In genomic region chr15:100125245-100125644, GRCm38 (mm10) we compare ENCODE assay signal across 11 mouse cellular contexts.
A peak's percentile ranks its signal among the peaks of the same experiment; 100 is the strongest.
DNase-seq lines count a peak whose midpoint lies in the region; ATAC-seq lines count a peak whose summit lies in the region.
"Had no signal": no experiment of that assay in that cellular context is flagged by ENCODE, and none has a peak within 500 bp of the region (broad histone marks: within the 10 kb centered on the region; RNA-seq: fewer than 3 reads in every experiment).

No protein-coding gene starts in this region.

- no peak overlapping the region for H3K9ac ChIP-seq in kidney, embryonic 14.5 days (ENCODE audit: low read depth, low read length)
- no peak overlapping the region for H3K9ac ChIP-seq in heart, embryonic 15.5 days
- 0 out of 2 replicates have a peak overlapping the region, but pooled peaks have one; percentile 5 for H3K9ac ChIP-seq in lung, embryonic 15.5 days
- H3K9ac ChIP-seq: neural tube, embryonic 12.5 days had no signal

- no peaks in the 10 kb centered on the region for H3K27me3 ChIP-seq in kidney, embryonic 14.5 days (ENCODE audit: control insufficient read depth, insufficient read depth, low read length)
- no peaks in the 10 kb centered on the region for H3K27me3 ChIP-seq in heart, embryonic 15.5 days
- H3K27me3 ChIP-seq in lung, embryonic 15.5 days: no peaks in the 10 kb centered on the region
- H3K27me3 ChIP-seq: CH12.LX; neural tube, embryonic 12.5 days had no signal

- H3K9me3 ChIP-seq in kidney, embryonic 14.5 days (ENCODE audit: control insufficient read depth, low read length): no peaks in the 10 kb centered on the region
- H3K9me3 ChIP-seq in heart, embryonic 15.5 days (replicated peaks): no peaks in the 10 kb centered on the region
- H3K9me3 ChIP-seq in lung, embryonic 15.5 days: no peaks in the 10 kb centered on the region
- H3K9me3 ChIP-seq: neural tube, embryonic 12.5 days had no signal

- 81% methylated on average over 6 of the region's 6 CpGs for WGBS in kidney, embryonic 14.5 days
- 67% methylated on average over 6 of the region's 6 CpGs for WGBS in heart, embryonic 15.5 days
- WGBS in lung, embryonic 15.5 days: 69% methylated on average over 6 of the region's 6 CpGs

- H3K4me1 ChIP-seq in kidney, embryonic 14.5 days (ENCODE audit: control insufficient read depth, insufficient read depth, low read length): 0 out of 2 replicates have a peak, but pooled peaks cover 8% of the 10 kb centered on the region
- peaks cover 28% of the 10 kb centered on the region for H3K4me1 ChIP-seq in brown adipose tissue, adult 24 weeks (ENCODE audit: control insufficient read depth, insufficient read depth, insufficient read length, low read length)
- H3K4me1 ChIP-seq in heart, embryonic 15.5 days (replicated peaks): peaks cover 56% of the 10 kb centered on the region
- H3K4me1 ChIP-seq in lung, embryonic 15.5 days: peaks cover 17% of the 10 kb centered on the region; the same call in 1 of the 2 replicates

- H3K4me2 ChIP-seq in kidney, embryonic 14.5 days (replicated peaks; ENCODE audit: low read depth, low read length): no peak overlapping the region
- H3K4me2 ChIP-seq in heart, embryonic 15.5 days: no peak overlapping the region
- H3K4me2 ChIP-seq in lung, embryonic 15.5 days: no peak overlapping the region
- H3K4me2 ChIP-seq: neural tube, embryonic 12.5 days had no signal

- no peak overlapping the region for H3K27ac ChIP-seq in kidney, embryonic 14.5 days (ENCODE audit: low read depth, low read length)
- peak overlapping the region; percentile 54 for H3K27ac ChIP-seq in brown adipose tissue, adult 24 weeks (replicated peaks; ENCODE audit: low read depth, low read length)
- peak overlapping the region; percentile 52 for H3K27ac ChIP-seq in heart, embryonic 15.5 days
- H3K27ac ChIP-seq in lung, embryonic 15.5 days: peak overlapping the region; percentile 59
- H3K27ac ChIP-seq: neural tube, embryonic 12.5 days had no signal

- H3K36me3 ChIP-seq in kidney, embryonic 14.5 days (ENCODE audit: control insufficient read depth, insufficient read depth, low read length): peaks cover 4% of the 10 kb centered on the region; the same call in 1 of the 2 replicates
- H3K36me3 ChIP-seq in heart, embryonic 15.5 days: no peaks in the 10 kb centered on the region
- no peaks in the 10 kb centered on the region for H3K36me3 ChIP-seq in lung, embryonic 15.5 days
- H3K36me3 ChIP-seq: neural tube, embryonic 12.5 days had no signal

- ATAC-seq in kidney, embryonic 14.5 days (ENCODE audit: low FRiP score, low TSS enrichment): no peak
- ATAC-seq in heart, embryonic 15.5 days (replicated peaks; ENCODE audit: insufficient number of reproducible peaks, insufficient read depth, low FRiP score, low read depth): no peak; the same call in 1 of the 2 replicates
- ATAC-seq in lung, embryonic 15.5 days (ENCODE audit: borderline replicate concordance, extremely low read depth, low FRiP score, low TSS enrichment): no peak

- DNase-seq in kidney, adult 18-20 months: peak; percentile 16
- DNase-seq in spleen, adult 18-20 months: no peak
- no peak for DNase-seq in gastrocnemius, postnatal 4 days (ENCODE audit: low spot score in 2 of 2)
- no peak for DNase-seq in cerebellum, postnatal 10 days
- DNase-seq: right cerebral cortex, postnatal 4 days had no signal

- no peak overlapping the region for H3K4me3 ChIP-seq in kidney, embryonic 14.5 days (ENCODE audit: low read length)
- no peak overlapping the region for H3K4me3 ChIP-seq in brown adipose tissue, adult 24 weeks (ENCODE audit: insufficient read depth, low read depth, low read length)
- H3K4me3 ChIP-seq in heart, embryonic 15.5 days: no peak overlapping the region
- H3K4me3 ChIP-seq in lung, embryonic 15.5 days: no peak overlapping the region
- H3K4me3 ChIP-seq: neural tube, embryonic 12.5 days had no signal
